Mouse (Mus musculus) cerebellum, adult 2 months (tissue): ENCODE data around the gene Amigo1. TPM values are rescaled to one million over a fixed set of nuclear protein-coding genes. Genes with fewer than 3 reads are reported as not detected.

ENCODE experiments used
- DNase-seq, 2 experiments: peaks; one replicate each; pipeline ENCODE4 v3.0.0; 2021
- H3K27ac ChIP-seq: fragments of 200-500 bp; 2 replicates; pipeline ENCODE4 v1.5.1; 2012; ENCODE audit warnings: low read length, control low read depth, inconsistent platforms; ENCODE audit not compliant: insufficient read depth
- H3K27me3 ChIP-seq: fragments of 200-500 bp; 2 replicates; pipeline ENCODE4 v1.6.1; 2012; ENCODE audit warnings: inconsistent platforms, mild to moderate bottlenecking, low read length, moderate library complexity; ENCODE audit not compliant: control insufficient read depth, insufficient read depth
- H3K4me1 ChIP-seq: fragments of 200-500 bp; 2 replicates; pipeline ENCODE4 v1.6.1; 2011; ENCODE audit warnings: low read length; ENCODE audit not compliant: control insufficient read depth, insufficient read depth
- H3K4me3 ChIP-seq: fragments of 200-500 bp; replicated peaks from 2 replicates; pipeline ENCODE3; 2011; ENCODE audit warnings: mild to moderate bottlenecking, low read depth, low read length, control low read depth; ENCODE audit not compliant: insufficient read depth
- CTCF ChIP-seq: fragments of 200-500 bp; IDR thresholded peaks from 2 replicates; pipeline ENCODE4 v1.5.1; 2011; ENCODE audit warnings: low read depth, mild to moderate bottlenecking, control low read depth, low read length, moderate library complexity, borderline replicate concordance; ENCODE audit not compliant: insufficient read depth
- POLR2A ChIP-seq: fragments of 200-500 bp; IDR thresholded peaks from 2 replicates; pipeline ENCODE4 v1.6.1; 2011; ENCODE audit warnings: low read length, control low read depth, borderline replicate concordance; ENCODE audit not compliant: insufficient read depth
- WGBS: fragments of 180-500 bp; shearing (Covaris S2); methylation state at CpG from one replicate; pipeline ENCODE4 v1.1.7; 2018; 5-methylcytosine and 5-hydroxymethylcytosine counted together
- polyA plus RNA-seq: library from polyadenylated mRNA; depleted of rRNA; stranded (reverse); fragments of >200 nt; gene quantifications from 2 replicates; pipeline ENCODE4 v1.2.3, GENCODE M21; 2012

Gene Amigo1
- polyA plus RNA-seq, 1 experiment = 50.8 TPM

- 3% methylated on average over 43 of the region's 44 CpGs for WGBS
- peak; percentile 53; the same call in 1 of the 2 replicates for TF ChIP-seq POLR2A
- TF ChIP-seq CTCF = peak; percentile 25; the same call in 1 of the 2 replicates
- peaks cover 48% of the 10 kb centered on the region for H3K4me1 ChIP-seq
- DNase-seq = peak; percentile 86 to 90
- H3K27me3 ChIP-seq = no peaks in the 10 kb centered on the region
- H3K27ac ChIP-seq = peak within 1 kb of the TSS; percentile 76
- H3K4me3 ChIP-seq = peak within 1 kb of the TSS; percentile 96
Measured at GRCm38 (mm10) chr3:108200329-108201323, 14.5 kb downstream of the Amigo1 start, which contains the start of gene Cyb561d1. Gene Cyb561d1 (minus strand): TSS chr3:108201212.

GRCm38 (mm10) chr3:108202506-108202905 lies 16.4 kb downstream of the Amigo1 start:
- Histone ChIP-seq H3K27ac (peak overlapping the region; percentile 25; the same call in 1 of the 2 replicates), H3K4me1 (peaks cover 32% of the 10 kb centered on the region), H3K4me3 (no peak overlapping the region), H3K27me3 (no peaks in the 10 kb centered on the region)
- DNase-seq = peak in 1 of 2 experiments; percentile 15
- no peak for TF ChIP-seq POLR2A
- TF ChIP-seq CTCF = no peak

- no peaks in the 10 kb centered on the region for H3K27me3 ChIP-seq
- no peak overlapping the region for H3K4me3 ChIP-seq
- DNase-seq = peak; percentile 53 to 59
- peaks cover 26% of the 10 kb centered on the region for H3K4me1 ChIP-seq
- WGBS = 21% methylated on average over 13 of the region's 13 CpGs
- TF ChIP-seq POLR2A = 0 out of 2 replicates have a peak, but pooled peaks have one; percentile 13
- no peak for TF ChIP-seq CTCF
- peak overlapping the region; percentile 49 for H3K27ac ChIP-seq
Measured at GRCm38 (mm10) chr3:108203212-108203611, 17.1 kb downstream of the Amigo1 start.

GRCm38 (mm10) chr3:108203621-108204325 lies 17.6 kb downstream of the Amigo1 start:
- H3K4me3 ChIP-seq = no peak overlapping the region
- H3K27ac ChIP-seq = peak overlapping the region; percentile 49
- DNase-seq = peak; percentile 84 to 90
- WGBS = 26% methylated on average over 11 of the region's 11 CpGs
- no peaks in the 10 kb centered on the region for H3K27me3 ChIP-seq
- peak; percentile 79 for TF ChIP-seq CTCF
- no peak for TF ChIP-seq POLR2A
- peaks cover 26% of the 10 kb centered on the region for H3K4me1 ChIP-seq

GRCm38 (mm10) chr3:108204470-108204869 lies 18.3 kb downstream of the Amigo1 start:
- Histone ChIP-seq H3K27ac (no peak overlapping the region), H3K27me3 (no peaks in the 10 kb centered on the region), H3K4me3 (no peak overlapping the region), H3K4me1 (peaks cover 26% of the 10 kb centered on the region)
- WGBS = 89% methylated on average over 11 of the region's 11 CpGs
- DNase-seq = no peak
- TF ChIP-seq CTCF (no peak), POLR2A (no peak)

GRCm38 (mm10) chr3:108205601-108206000 lies 19.5 kb downstream of the Amigo1 start:
- WGBS = 95% methylated on average over 8 of the region's 8 CpGs
- no peak for TF ChIP-seq POLR2A
- no peak for TF ChIP-seq CTCF
- DNase-seq = no peak
- Histone ChIP-seq H3K4me3 (no peak overlapping the region), H3K4me1 (peaks cover 25% of the 10 kb centered on the region), H3K27ac (no peak overlapping the region), H3K27me3 (no peaks in the 10 kb centered on the region)

GRCm38 (mm10) chr3:108206731-108207375 lies 20.7 kb downstream of the Amigo1 start:
- Histone ChIP-seq H3K4me3 (no peak overlapping the region), H3K27ac (no peak overlapping the region), H3K27me3 (no peaks in the 10 kb centered on the region), H3K4me1 (peaks cover 20% of the 10 kb centered on the region)
- DNase-seq = peak in 1 of 2 experiments; percentile 20
- TF ChIP-seq CTCF = no peak
- 31% methylated on average over 15 of the region's 15 CpGs for WGBS
